ENCODE assay signal across 13 mouse cellular contexts in genomic region chr5:101523490-101523889, GRCm38 (mm10).
DNase-seq lines count a peak whose midpoint lies in the region; ATAC-seq and TF ChIP-seq lines count a peak whose summit lies in the region.
"Had no signal": no experiment of that assay in that cellular context is flagged by ENCODE, and none has a peak within 500 bp of the region (broad histone marks: within the 10 kb centered on the region; RNA-seq: fewer than 3 reads in every experiment).

No protein-coding gene starts in this region.

- no peaks in the 10 kb centered on the region for H3K9me3 ChIP-seq in intestine, embryonic 16.5 days (ENCODE audit: control insufficient read depth, low read length)
- no peaks in the 10 kb centered on the region for H3K9me3 ChIP-seq in intestine, embryonic 15.5 days
- H3K9me3 ChIP-seq in embryonic facial prominence, embryonic 12.5 days, result no peaks in the 10 kb centered on the region
- H3K9me3 ChIP-seq in limb, embryonic 14.5 days (ENCODE audit: control insufficient read depth, low read length), result no peaks in the 10 kb centered on the region

- peak; percentile 11 for DNase-seq in brain, embryonic 14.5 days (ENCODE audit: low read depth)
- DNase-seq in limb, embryonic 14.5 days (ENCODE audit: low spot score), result no peak
- DNase-seq in ovary, postnatal 36 days (ENCODE audit: low spot score), result no peak
- DNase-seq: cerebellum, postnatal 10 days; heart, adult 2 months; lung, postnatal 36 days; right cerebral cortex, postnatal 4 days had no signal

- TF ChIP-seq POLR2A in brain, embryonic 14.5 days (IDR thresholded peaks at IDR 0.05; ENCODE audit: borderline replicate concordance, extremely low read depth, insufficient read depth, insufficient read length, poor library complexity, severe bottlenecking), result no peak
- TF ChIP-seq POLR2A in limb, embryonic 14.5 days (IDR thresholded peaks at IDR 0.05; ENCODE audit: borderline replicate concordance, extremely low read depth, insufficient read depth, insufficient read length), result no peak

- H3K4me2 ChIP-seq in intestine, embryonic 16.5 days (ENCODE audit: low read depth, low read length), result no peak overlapping the region
- no peak overlapping the region for H3K4me2 ChIP-seq in intestine, embryonic 15.5 days (replicated peaks)
- H3K4me2 ChIP-seq in embryonic facial prominence, embryonic 12.5 days (replicated peaks), result peak overlapping the region; percentile 24
- peak overlapping the region; percentile 10; the same call in 1 of the 2 replicates for H3K4me2 ChIP-seq in limb, embryonic 14.5 days (replicated peaks; ENCODE audit: low read depth, low read length, severe bottlenecking)

- no peak overlapping the region for H3K9ac ChIP-seq in intestine, embryonic 16.5 days (ENCODE audit: low read depth, low read length)
- no peak overlapping the region for H3K9ac ChIP-seq in intestine, embryonic 15.5 days
- H3K9ac ChIP-seq in embryonic facial prominence, embryonic 12.5 days, result no peak overlapping the region
- no peak overlapping the region for H3K9ac ChIP-seq in limb, embryonic 14.5 days (ENCODE audit: low read depth, low read length, severe bottlenecking)
- H3K9ac ChIP-seq: liver, embryonic 14.5 days had no signal

- no peak overlapping the region for H3K27ac ChIP-seq in intestine, embryonic 16.5 days (ENCODE audit: low read length)
- no peak overlapping the region for H3K27ac ChIP-seq in intestine, embryonic 15.5 days
- H3K27ac ChIP-seq in embryonic facial prominence, embryonic 12.5 days, result no peak overlapping the region
- H3K27ac ChIP-seq in limb, embryonic 14.5 days (replicated peaks; ENCODE audit: low read depth, low read length), result no peak overlapping the region
- H3K27ac ChIP-seq: heart, adult 2 months; liver, embryonic 14.5 days had no signal

- H3K36me3 ChIP-seq in intestine, embryonic 16.5 days (ENCODE audit: control insufficient read depth, insufficient read depth, low read length), result no peaks in the 10 kb centered on the region
- H3K36me3 ChIP-seq in intestine, embryonic 15.5 days, result no peaks in the 10 kb centered on the region
- no peaks in the 10 kb centered on the region for H3K36me3 ChIP-seq in embryonic facial prominence, embryonic 12.5 days
- no peaks in the 10 kb centered on the region for H3K36me3 ChIP-seq in limb, embryonic 14.5 days (ENCODE audit: control insufficient read depth, insufficient read depth, low read length)

- no peak for TF ChIP-seq CTCF in brain, embryonic 14.5 days (IDR thresholded peaks at IDR 0.05; ENCODE audit: borderline replicate concordance, extremely low read depth, insufficient read depth, insufficient read length)

- H3K27me3 ChIP-seq in intestine, embryonic 16.5 days (replicated peaks; ENCODE audit: control insufficient read depth, insufficient read depth, low read length), result no peaks in the 10 kb centered on the region
- H3K27me3 ChIP-seq in intestine, embryonic 15.5 days (replicated peaks), result no peaks in the 10 kb centered on the region; the same call in 1 of the 2 replicates
- H3K27me3 ChIP-seq in embryonic facial prominence, embryonic 12.5 days, result peaks cover 32% of the 10 kb centered on the region
- no peaks in the 10 kb centered on the region for H3K27me3 ChIP-seq in limb, embryonic 14.5 days (ENCODE audit: control insufficient read depth, insufficient read depth, low read length)
- H3K27me3 ChIP-seq: CH12.LX had no signal

- peak; percentile 59 for ATAC-seq in intestine, embryonic 16.5 days
- ATAC-seq in intestine, embryonic 15.5 days, result no peak
- no peak for ATAC-seq in embryonic facial prominence, embryonic 12.5 days (ENCODE audit: insufficient number of reproducible peaks, insufficient read depth, low FRiP score, low TSS enrichment)
- ATAC-seq in limb, embryonic 14.5 days (ENCODE audit: low FRiP score, low read depth), result no peak
- no peak for ATAC-seq in megakaryocyte progenitor cell, adult 5-6 weeks (replicated peaks; ENCODE audit: poor library complexity)

- no peaks in the 10 kb centered on the region for H3K4me1 ChIP-seq in intestine, embryonic 16.5 days (ENCODE audit: control insufficient read depth, insufficient read depth, low read length)
- H3K4me1 ChIP-seq in intestine, embryonic 15.5 days (replicated peaks), result no peaks in the 10 kb centered on the region
- H3K4me1 ChIP-seq in embryonic facial prominence, embryonic 12.5 days, result peaks cover 7% of the 10 kb centered on the region; the same call in 1 of the 2 replicates
- 0 out of 2 replicates have a peak, but pooled peaks cover 6% of the 10 kb centered on the region for H3K4me1 ChIP-seq in limb, embryonic 14.5 days (ENCODE audit: control insufficient read depth, insufficient read depth, low read length)

- H3K4me3 ChIP-seq in intestine, embryonic 16.5 days (ENCODE audit: low read length), result no peak overlapping the region
- no peak overlapping the region for H3K4me3 ChIP-seq in intestine, embryonic 15.5 days (replicated peaks)
- no peak overlapping the region for H3K4me3 ChIP-seq in embryonic facial prominence, embryonic 12.5 days
- no peak overlapping the region for H3K4me3 ChIP-seq in limb, embryonic 14.5 days (replicated peaks; ENCODE audit: low read length)
- H3K4me3 ChIP-seq: heart, adult 2 months had no signal

- WGBS in intestine, embryonic 16.5 days, result 38% methylated on average over 7 of the region's 7 CpGs
- WGBS in intestine, embryonic 15.5 days, result 49% methylated on average over 5 of the region's 7 CpGs
- WGBS in embryonic facial prominence, embryonic 12.5 days, result 22% methylated on average over 7 of the region's 7 CpGs
- WGBS in limb, embryonic 14.5 days, result 28% methylated on average over 7 of the region's 7 CpGs

Comparison
In these comparisons a context has a peak if more than half of its experiments do, and no peak if none do; other contexts are left out.
1. H3K4me2 ChIP-seq: peak in embryonic facial prominence, embryonic 12.5 days (single experiment) and limb, embryonic 14.5 days (single experiment); none in intestine, embryonic 16.5 days (single experiment) and intestine, embryonic 15.5 days (single experiment).